Mouse (Mus musculus) CD4-positive, CD25-positive, alpha-beta regulatory T cell, adult 4 months (primary cell): ENCODE results near the gene Adamts7. TPM values are rescaled to one million over a fixed set of nuclear protein-coding genes. Genes with fewer than 3 reads are reported as not detected.

Experiments used
- polyA plus RNA-seq, 2 experiments: library from polyadenylated mRNA; unstranded; fragments of 100-300 nt; shearing (Covaris generic); gene quantifications; one replicate each; pipeline ENCODE4 v1.2.1; 2017

Gene Adamts7
- polyA plus RNA-seq, 2 experiments from 2014 or later, result 0.05 TPM; not detected in 1

Other genes starting within 250 kb of the Adamts7 start
- gene Ctsh, start 108.9 kb upstream of the Adamts7 start, polyA plus RNA-seq, result 10 to 100 TPM in 1 of 2 experiments, 1 to 10 TPM in 1; 2.0 to 14.6 TPM
- gene Morf4l1, start 48.3 kb upstream of the Adamts7 start, polyA plus RNA-seq, result 100 to 1,000 TPM; 309 to 341 TPM
- 10 to 100 TPM; 11.3 to 12.1 TPM for gene Tbc1d2b, start 107.7 kb downstream of the Adamts7 start, polyA plus RNA-seq